15 mouse cellular contexts compared by ENCODE assay signal in the genomic region with DNA sequence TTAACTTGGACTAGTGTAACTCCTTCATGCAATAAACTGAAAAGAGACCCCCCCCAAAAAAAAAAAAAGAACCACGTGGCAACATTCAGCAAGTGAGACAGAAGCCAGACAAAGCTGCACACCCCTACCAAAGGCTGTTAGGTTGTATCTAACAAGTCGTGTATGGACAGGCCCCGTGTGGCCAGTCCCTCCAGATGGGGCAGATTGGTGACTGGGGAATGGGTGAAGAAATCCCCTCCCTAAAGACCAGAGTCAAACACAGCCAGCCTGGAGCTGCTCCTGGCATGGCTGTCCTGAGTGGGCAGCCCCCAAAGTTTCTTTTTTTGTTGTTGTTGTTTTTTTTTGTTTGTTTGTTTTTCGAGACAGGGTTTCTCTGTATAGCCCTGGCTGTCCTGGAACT.
"Had no signal": no experiment of that assay in that cellular context is flagged by ENCODE, and none has a peak within 500 bp of the region (broad histone marks: within the 10 kb centered on the region; RNA-seq: fewer than 3 reads in every experiment).

No protein-coding gene starts in this region.

- H3K27ac ChIP-seq: neural tube, embryonic 12.5 days; neural tube, embryonic 13.5 days; neural tube, embryonic 15.5 days had no signal

- H3K4me3 ChIP-seq: neural tube, embryonic 12.5 days; neural tube, embryonic 13.5 days; neural tube, embryonic 15.5 days; stomach, embryonic 15.5 days had no signal

- H3K4me2 ChIP-seq: neural tube, embryonic 12.5 days; neural tube, embryonic 13.5 days; neural tube, embryonic 15.5 days; stomach, embryonic 15.5 days had no signal

- DNase-seq: retina, postnatal 1 day; right cerebral cortex, adult 18-20 months; right cerebral cortex, postnatal 14 days; right cerebral cortex, postnatal 25 days; right cerebral cortex, postnatal 4 days; spleen, adult 18-20 months; thymus, adult 18-20 months; thymus, adult 2 months; thymus, postnatal 25 days; thymus, postnatal 36 days; thymus, postnatal 4 days had no signal

- H3K9ac ChIP-seq: neural tube, embryonic 12.5 days; neural tube, embryonic 13.5 days; neural tube, embryonic 15.5 days; stomach, embryonic 15.5 days had no signal

- H3K27me3 ChIP-seq: neural tube, embryonic 12.5 days; neural tube, embryonic 13.5 days; neural tube, embryonic 15.5 days; stomach, embryonic 15.5 days had no signal

- H3K36me3 ChIP-seq: neural tube, embryonic 12.5 days; neural tube, embryonic 13.5 days; neural tube, embryonic 15.5 days; stomach, embryonic 15.5 days had no signal

- H3K9me3 ChIP-seq: neural tube, embryonic 12.5 days; neural tube, embryonic 13.5 days; neural tube, embryonic 15.5 days; stomach, embryonic 15.5 days had no signal
